Mouse (Mus musculus): ENCODE measurements around the gene Kiss1r.

DNA sequence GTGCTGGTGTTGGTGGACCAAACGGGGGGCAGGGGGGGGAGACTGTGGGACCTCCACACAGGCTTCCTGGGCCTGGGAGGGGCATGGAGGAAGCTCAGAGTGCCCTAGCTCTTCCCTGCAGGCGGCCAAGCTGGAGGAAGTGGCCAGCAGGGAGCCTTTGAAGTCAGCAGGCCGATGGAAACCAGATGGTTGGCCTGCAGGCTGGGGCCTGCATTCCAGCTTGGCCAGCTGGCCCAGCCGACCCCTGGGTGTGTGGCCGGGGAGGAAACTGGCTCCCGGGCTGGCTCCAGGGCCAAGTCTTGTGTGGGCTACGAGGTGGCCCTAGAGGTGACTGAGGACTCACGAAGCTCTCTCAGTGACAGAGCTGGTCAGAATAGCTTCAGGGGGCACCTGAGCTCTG, 16.0 kb downstream of the Kiss1r start:
- TF ChIP-seq CTCF (IDR thresholded peaks at IDR 0.05; ENCODE audit: low read depth, low read length) (no peak), POLR2A (IDR thresholded peaks at IDR 0.05; ENCODE audit: insufficient read depth, low read length) (no peak)
